Mouse (Mus musculus): ENCODE measurements around the gene Stim1.
"Not testable (repeated sequence)": the region's sequence is repeated elsewhere in the genome, so short reads cannot be mapped to it uniquely, and the experiment has no call there.

The Stim1 gene

DNA sequence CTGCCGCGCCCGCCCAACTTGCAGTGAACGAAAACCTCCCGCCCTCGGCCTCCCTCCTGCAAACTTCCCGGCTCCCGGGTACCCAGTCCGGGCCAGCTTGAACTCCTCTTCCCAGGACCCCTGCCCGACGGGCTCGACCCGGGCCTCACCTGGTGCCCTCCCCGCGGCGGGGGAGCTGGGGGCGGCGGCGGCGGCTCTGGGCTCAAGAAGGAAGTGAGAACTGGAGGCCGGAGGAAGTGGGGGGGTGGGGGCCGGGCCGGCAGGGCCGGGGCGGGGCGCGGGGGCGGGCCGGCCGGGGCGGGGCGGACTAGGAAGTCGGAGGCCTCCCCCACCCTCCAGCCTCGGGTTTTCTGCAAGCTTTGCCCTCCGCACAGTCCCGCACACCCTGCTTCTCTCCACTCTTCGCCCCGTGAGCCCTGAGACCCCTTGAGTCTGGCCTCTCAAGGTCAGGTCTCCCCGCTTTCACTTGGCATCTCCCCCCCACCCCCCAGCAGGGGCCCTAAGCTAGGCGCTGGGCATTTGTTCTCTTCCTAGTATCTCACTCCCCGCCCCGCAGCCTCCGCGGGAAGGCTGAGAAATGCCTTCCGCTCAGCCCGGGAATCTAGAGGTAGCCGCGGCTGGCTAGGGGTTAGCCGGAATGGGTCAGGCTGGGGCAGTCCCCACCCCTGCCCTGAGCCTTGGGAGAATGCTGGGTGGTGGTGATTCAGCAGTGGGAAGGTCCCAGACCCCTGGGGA lies 17.5 kb upstream of the Stim1 start:
- DNase-seq: peak; percentile 80

DNA sequence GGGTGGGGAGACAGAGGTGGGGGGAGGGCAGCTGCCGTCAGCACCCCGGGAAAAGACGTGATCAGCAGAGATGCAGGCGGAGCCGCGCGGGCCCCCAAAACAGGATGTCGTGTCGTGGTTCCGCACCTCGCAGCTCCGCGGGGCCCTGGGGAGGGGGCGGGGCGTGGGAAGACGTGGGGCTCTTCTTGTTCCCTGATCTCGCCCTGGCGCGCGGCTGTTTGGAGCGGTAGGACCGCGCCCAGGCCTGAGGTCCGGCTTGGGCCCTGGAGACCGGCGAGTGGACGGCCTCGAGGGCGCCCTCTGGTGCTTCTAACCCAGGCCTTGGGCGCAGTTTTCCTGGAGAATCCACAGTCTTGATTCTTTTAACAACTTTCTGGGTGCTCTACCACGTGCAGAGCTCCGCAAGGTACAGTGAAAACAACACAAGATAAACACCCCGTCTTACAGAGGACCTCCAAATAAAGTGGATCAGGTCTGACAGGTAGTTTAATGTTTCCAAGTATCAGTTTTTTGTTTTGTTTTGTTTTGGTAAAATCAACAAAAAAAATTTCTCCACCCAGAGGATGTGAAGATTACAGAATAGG lies 16.9 kb upstream of the Stim1 start:
- peak; percentile 89 for DNase-seq

GRCm38 (mm10) chr7:102253631-102254030 lies 14.0 kb upstream of the Stim1 start:
- no peak for DNase-seq

DNA sequence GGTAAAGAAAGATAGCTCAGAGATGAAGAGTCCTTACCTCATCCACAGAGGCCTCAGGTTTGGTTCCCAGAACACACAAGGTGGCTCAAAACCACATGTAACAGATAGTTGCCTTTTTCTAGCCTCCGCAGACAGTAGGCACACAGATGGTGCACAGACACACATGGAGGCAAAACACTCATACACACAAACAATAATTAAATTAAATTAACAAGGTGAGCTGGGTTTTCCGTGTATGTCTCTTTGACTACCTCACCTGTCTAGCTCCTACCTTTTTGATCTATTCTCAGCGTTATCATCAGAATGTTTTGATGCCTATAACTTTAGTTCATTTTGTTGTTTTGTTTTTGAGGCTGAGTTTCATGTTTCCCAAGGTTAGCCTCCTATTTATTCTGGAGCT lies 11.7 kb upstream of the Stim1 start, which contains the start of gene Rhog:
Rhog (minus strand) TSS at position 101 of the 400 bp plus-strand sequence.
- DNase-seq: no peak

DNA sequence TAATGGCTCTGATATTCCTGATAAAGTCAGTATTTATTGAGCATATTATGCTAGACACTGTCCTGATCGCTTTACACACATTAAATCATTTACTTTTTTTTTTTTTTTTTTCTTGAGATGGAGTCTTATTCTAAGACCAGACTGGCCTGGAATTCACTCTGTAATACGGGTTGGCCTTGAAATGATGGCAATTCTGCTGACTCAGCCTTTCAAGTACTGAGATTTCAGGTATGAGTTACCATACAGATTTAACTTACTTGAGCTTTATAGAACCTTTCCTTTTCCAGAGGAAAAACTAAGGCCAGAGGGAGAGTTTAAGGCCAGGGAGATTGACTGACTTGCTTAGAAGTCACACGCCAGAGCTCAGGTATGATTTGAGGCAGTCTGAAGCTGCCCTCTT lies 11.0 kb upstream of the Stim1 start:
- DNase-seq: no peak

DNA sequence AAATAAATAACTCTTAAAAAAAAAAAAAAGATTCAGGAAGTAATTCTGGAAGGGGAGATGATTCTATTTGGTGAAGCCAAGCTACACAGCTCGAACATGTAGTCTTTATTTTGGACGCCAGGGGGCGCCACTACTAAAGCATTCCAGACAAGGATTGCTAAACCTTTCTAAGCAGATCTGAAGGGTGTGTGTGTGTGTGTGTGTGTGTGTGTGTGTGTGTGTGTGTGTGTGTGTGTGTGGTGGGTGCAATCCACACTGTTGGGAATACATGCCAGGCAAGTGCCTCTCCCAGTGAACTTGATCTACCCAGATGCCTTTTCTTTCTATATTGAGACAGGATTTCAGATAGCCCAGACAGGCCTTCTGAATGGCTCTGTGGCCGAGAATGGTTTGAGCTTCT lies 9.4 kb upstream of the Stim1 start:
- peak; percentile 66 for DNase-seq

DNA sequence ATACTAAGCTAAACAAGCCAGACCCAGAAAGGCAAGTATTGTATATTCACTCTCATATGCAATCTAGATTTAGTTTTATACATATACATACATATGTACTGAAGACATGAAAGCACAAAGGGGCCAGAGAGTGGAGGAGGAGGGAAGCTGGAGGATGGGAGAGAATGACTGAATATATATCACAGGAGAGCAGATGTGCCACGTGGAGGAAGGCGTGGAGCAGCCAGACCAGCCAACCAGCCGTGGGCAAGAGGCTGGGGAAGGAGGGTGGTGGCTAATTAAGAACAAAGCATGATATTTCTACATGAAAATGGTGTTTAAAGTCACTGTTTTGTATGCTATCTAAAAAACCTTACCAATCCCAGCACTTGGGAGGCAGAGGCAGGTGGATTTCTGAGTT lies 8.9 kb upstream of the Stim1 start:
- no peak for DNase-seq

- DNase-seq: no peak
Measured at GRCm38 (mm10) chr7:102259716-102260479, 7.7 kb upstream of the Stim1 start.

DNA sequence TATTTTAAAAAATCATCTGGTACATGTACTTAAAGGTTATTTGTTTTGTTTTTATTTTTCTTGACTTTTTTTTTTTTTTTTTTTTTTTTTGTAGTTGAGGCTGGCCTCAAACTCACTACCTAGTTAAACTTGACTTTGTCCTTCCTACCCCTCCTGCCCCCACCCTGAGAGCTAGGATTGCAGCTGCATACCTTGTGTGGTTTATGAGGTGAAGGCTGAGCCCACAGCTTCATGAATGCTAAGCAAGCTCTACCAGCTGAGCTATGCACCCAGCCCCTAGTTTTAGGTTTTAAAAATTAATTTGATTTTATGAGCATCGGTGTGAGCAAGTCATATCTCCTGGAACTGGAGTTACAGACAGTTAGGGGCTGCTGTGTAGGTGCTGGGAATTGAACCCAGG lies 7.1 kb upstream of the Stim1 start:
- DNase-seq: no peak

- no peak for DNase-seq
Measured at GRCm38 (mm10) chr7:102263020-102263419, 4.6 kb upstream of the Stim1 start.

GRCm38 (mm10) chr7:102266021-102266400 lies 1.6 kb upstream of the Stim1 start:
- not testable (repeated sequence) for DNase-seq

- no peak for DNase-seq
Measured at GRCm38 (mm10) chr7:102266401-102267042, 1.1 kb upstream of the Stim1 start.

DNA sequence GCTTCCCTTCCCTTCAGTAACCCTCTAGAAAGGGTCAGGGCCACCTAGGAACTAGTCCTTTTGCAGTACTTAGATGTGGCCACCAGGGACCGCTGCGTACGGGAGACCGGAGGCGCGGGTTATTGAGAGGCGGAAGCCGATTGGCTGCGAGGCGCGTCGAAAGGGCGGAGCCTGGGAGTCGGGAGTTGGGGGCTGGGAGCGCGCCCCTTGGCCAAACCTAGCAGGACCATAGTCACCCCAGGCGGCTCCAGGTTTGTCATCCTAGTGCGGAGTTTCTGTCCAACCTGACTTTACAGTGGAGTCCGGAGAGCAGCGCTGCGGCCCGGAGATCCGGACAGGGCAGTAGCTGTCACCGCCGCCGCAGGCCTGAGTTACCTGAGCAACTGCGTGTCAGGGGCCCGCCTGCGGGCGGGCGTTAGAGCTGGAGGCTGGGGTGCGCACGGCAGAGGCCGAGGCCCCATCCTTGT lies 460 bp upstream of the Stim1 start:
- peak; percentile 94 for DNase-seq

DNA sequence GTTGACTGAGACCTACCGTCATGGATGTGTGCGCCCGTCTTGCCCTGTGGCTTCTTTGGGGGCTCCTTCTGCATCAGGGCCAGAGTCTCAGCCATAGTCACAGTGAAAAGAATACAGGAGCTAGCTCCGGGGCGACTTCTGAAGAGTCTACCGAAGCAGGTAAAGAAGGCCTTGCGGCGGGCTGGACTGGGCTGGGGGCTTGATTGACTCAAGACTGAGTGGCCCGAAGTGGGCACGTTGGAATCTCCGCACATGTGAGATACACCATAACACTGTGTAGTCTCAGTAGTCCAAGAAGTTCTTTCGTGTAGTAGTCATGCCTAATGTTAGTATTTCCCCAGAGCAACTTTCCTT lies 766 bp downstream of the Stim1 start:
- no peak for DNase-seq

GRCm38 (mm10) chr7:102272422-102272948 lies 4.9 kb downstream of the Stim1 start:
- no peak for DNase-seq

- no peak for DNase-seq
Measured at GRCm38 (mm10) chr7:102281403-102281802, 13.8 kb downstream of the Stim1 start.

DNA sequence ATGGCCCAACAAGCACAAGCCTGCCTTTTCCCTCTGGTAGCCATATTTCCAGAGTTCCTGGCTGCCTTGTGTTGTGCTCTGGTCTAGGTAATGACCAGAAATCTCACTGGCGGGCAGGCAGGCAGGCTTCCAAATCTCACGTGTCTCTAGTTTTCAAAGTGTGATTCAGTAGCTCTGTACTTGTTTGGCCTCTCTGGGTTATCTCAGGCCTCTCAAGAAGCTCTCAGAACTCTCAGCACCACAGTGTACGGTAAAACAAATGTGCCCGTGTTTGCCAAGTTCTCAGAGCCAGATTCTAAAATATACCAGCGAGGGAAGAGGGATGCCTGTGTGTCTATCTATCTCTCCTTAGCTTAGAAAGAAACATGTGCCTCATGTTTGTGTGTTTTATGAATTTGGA lies 14.7 kb downstream of the Stim1 start:
- DNase-seq: no peak

GRCm38 (mm10) chr7:102289466-102289865 lies 21.9 kb downstream of the Stim1 start:
- no peak for DNase-seq

DNA sequence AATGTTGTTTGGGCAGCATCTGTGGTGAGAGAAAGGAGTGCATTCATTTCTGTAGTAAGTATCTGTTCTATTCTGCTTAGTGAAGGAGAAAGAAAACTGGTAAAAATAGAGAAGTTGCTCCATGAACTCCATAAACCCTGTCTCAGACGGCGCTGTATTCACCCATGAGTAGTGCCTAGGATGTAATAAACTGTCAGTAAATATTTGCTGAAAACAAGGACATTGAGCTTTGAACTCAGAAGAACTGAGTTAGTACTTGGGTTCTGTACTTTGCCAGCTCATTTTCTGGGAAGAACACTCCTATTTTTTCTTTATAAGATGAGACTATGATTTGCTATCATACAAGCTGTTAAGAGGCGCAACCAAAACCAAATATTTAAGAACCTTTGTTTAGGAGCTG lies 24.6 kb downstream of the Stim1 start:
- DNase-seq: no peak

GRCm38 (mm10) chr7:102293234-102293633 lies 25.6 kb downstream of the Stim1 start:
- DNase-seq: no peak

GRCm38 (mm10) chr7:102300761-102301160 lies 33.2 kb downstream of the Stim1 start:
- DNase-seq: no peak

DNA sequence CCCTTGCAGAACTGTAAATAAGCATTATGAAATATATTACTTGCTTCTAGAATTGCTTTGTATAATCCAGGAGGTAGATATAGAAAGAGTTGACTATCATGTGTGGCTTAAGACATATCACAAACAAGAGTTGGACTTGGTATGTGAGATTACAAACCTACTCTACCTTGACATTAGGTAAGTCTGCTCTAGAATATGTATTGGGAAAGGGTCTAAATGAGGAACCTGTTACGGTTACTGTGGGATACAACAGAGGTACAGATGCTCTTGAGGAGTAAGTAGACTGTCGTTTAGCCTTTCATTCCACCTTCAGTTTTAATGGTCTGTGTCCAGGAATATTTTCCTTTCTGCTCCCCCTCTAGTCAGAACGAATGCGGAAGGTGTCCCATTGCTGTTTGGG lies 34.9 kb downstream of the Stim1 start:
- DNase-seq: no peak

- DNase-seq: no peak
Measured at GRCm38 (mm10) chr7:102305596-102305995, 38.0 kb downstream of the Stim1 start.

Measured in cerebellum, adult 9-11 months (tissue).